Mouse (Mus musculus) left cerebral cortex, postnatal 36 days (tissue): ENCODE measurements around the gene Olfr15. TPM values are rescaled to one million over a fixed set of nuclear protein-coding genes. Genes with fewer than 3 reads are reported as not detected.

ENCODE experiments used
- DNase-seq, 2 experiments: peaks; one replicate each; pipeline ENCODE4 v3.0.0; 2021 to 2022; ENCODE audit warnings: low spot score in 2 of 2, mixed read lengths in 1 of 2
- intact Hi-C: fragments of 180-260 bp; cut with DNase I; formaldehyde crosslinking; loops from one replicate; pipeline ENCODE4 v1.15.1; 2025
- total RNA-seq, 2 experiments: library from RNA; stranded (reverse); gene quantifications; 2 replicates each; pipeline ENCODE4 v1.2.3; 2021

The Olfr15 gene
- total RNA-seq, 2 experiments from 2014 or later: not detected

GRCm38 (mm10) chr16:3859254-3859653 lies 28.6 kb downstream of the Olfr15 start:
- no peak for DNase-seq
- intact Hi-C loops: no loop called here

DNA sequence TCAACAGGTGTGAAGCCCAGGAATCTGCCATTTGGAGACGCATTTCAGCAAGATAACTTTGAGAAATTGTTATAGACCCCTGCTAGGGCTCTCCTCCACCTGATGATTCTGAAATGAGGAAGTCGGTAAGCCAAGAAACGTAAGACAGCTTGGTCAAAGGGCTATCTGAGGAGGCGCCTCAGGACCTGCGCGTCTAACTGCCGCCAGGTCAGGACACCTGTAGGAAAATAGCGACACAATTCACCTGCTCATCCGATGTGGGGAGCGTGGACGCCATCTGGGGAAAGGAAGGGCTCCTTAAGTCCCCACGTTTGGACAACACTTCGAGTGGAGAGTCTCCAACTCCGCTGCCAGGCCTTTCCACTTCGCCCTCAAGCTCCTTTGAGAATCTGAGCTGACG lies 41.1 kb downstream of the Olfr15 start:
- intact Hi-C loops: no loop called here
- no peak for DNase-seq

- peak; percentile 84 to 86 for DNase-seq
- intact Hi-C loops: no loop called here
Observed at GRCm38 (mm10) chr16:3872216-3873047, 41.8 kb downstream of the Olfr15 start, which contains the start of gene Naa60. Naa60 (plus strand) TSS chr16:3872375.

GRCm38 (mm10) chr16:3876346-3876745 lies 45.7 kb downstream of the Olfr15 start:
- no peak for DNase-seq
- intact Hi-C loops: no loop called here

DNA sequence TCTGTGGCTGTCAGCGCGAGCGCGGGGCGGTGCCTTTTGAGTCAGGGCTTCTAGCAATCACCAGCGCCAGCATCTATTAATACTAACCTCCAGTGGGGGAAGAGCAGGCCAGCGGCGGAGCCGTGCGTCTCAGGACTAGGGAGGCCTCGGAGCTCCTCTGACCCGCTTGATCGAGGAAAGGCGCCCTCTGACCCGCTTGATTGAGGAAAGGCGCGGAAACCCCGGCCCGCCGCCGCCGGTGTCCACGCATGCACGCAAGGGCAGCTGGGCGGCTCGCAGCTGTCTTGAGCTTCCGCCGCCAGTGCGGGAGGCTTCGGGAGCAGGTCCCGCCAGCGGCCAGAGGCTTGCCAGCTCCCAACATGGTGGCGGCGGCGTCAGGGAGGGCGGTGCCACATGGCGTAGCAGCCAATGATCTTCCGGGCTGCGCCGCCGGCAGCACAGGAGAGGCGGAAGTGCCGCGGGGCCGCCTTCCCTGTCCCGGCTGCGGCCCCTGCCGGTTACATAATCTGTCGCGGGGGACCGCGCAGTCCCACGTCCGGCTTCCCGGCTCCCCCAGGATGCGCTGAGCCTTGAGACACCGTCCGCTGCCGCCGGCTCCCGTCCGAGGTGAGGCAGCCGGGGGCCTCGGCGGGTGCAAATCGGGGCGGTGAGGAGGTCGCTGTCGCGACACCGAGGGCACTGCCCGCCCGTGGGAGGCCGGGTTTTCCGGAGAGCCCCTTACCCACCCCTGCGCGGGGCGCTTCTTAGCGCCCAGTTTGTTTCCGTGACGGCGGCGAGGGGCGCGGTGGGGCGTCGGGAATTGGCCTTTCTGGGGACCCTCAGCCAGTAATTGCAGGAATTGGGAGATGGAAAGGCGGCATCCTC lies 53.8 kb downstream of the Olfr15 start, which contains the start of the genes Zfp597 and Gm20695:
Gene Zfp597 (minus strand): TSS at position 361 of the 864 bp plus-strand sequence.
Gene Gm20695 (plus strand): TSS at position 448 of the 864 bp plus-strand sequence.
- intact Hi-C loops: loop anchor here (10.0 kb wide), 1 partner anchor 140 kb away; the partner anchor contains the start of gene Zfp263
- peak; percentile 94 to 95 for DNase-seq

DNA sequence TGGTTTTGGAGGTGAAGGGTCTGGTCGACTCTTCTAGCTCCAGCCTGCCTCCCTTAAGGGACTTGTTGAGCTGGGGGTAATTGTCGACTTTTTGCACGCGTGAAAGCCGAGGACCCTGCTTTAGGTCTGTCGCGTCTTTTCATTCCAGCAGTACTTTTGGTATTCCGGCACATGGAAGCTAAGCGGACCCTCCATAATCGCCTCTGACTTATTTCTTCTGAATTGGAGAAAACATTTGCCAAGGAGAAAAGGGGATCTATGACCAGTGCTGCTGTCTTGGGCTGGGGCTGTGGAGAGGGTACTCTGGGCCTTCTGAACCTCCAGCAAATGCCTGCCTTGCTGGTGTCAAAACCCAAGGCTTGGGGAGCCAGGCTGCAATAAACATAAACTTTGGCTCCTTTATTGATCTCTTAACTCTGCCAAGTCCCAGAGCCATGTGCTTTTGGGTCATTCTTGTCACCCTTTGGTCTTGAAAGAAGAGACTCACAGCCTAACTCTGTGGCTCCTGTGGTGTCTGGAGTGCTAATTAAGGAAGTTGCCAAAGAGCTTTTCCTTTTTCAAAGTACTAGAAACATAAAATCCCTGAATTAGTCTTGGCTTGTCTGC lies 54.5 kb downstream of the Olfr15 start:
- DNase-seq: no peak
- intact Hi-C loops: loop anchor here (10.0 kb wide), 1 partner anchor 140 kb away; the partner anchor contains the start of gene Zfp263

DNA sequence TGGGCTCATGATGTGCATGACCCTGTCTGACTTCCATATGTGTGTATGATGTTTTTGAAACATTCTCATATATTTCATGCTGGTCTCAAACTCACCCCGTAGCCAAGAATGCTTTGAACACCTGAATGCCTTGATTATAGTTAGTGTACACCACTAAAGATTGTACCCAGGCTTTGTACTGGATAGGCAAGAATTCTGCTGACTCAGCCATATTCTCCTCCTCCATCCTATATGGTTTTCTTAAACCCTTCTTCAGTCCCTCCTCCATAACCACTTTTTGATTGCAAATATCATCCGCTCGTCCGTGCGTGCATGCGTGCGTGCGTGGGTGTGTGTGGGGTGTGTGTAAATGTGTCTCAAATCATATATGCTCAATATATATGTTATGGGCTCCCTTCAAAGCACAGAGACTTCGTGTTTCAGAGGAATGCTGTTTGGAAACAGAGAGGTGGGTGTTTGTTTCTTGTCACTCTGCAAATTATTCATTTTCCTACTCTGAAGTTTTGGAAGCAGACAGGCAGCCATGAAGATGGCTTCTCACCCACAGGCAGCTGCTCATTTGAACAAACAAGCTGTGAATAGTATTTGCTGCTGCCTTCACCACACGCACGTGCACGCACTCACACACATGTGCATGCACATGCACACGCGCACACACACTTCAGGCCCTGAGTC lies 61.1 kb downstream of the Olfr15 start:
- intact Hi-C loops: no loop called here
- DNase-seq: no peak

GRCm38 (mm10) chr16:3893739-3894138 lies 63.1 kb downstream of the Olfr15 start:
- intact Hi-C loops: no loop called here

More at GRCm38 (mm10) chr16:3893739-3894138, 63.1 kb downstream of the Olfr15 start:
- DNase-seq: no peak

Other genes with a start within 250 kb of the Olfr15 start
- not detected for gene Olfr161, start 239.8 kb upstream of the Olfr15 start, total RNA-seq
- not detected for gene Mefv, start 112.8 kb upstream of the Olfr15 start, total RNA-seq
- gene Zfp263, start 86.8 kb upstream of the Olfr15 start, total RNA-seq: 10 to 100 TPM; 14.9 to 18.6 TPM
- gene Zfp174, start 16.4 kb downstream of the Olfr15 start, total RNA-seq: 1 to 10 TPM; 5.2 to 5.3 TPM
- gene Naa60, start 41.5 kb downstream of the Olfr15 start, total RNA-seq: 100 to 1,000 TPM; 124 TPM
- 10 to 100 TPM; 23.1 to 26.8 TPM for gene Zfp597, start 53.7 kb downstream of the Olfr15 start, total RNA-seq
- gene Gm20695, start 53.8 kb downstream of the Olfr15 start, total RNA-seq: 1 to 10 TPM in 1 of 2 experiments, not detected in 1; 1.2 TPM
- 10 to 100 TPM; 10.1 to 11.1 TPM for gene 1700037C18Rik, start 77.8 kb downstream of the Olfr15 start, total RNA-seq
- 10 to 100 TPM; 26.0 to 33.4 TPM for gene Cluap1, start 77.9 kb downstream of the Olfr15 start, total RNA-seq
- 1 to 10 TPM; 1.1 to 3.5 TPM for gene Nlrc3, start 145.8 kb downstream of the Olfr15 start, total RNA-seq
- gene Slx4, start 172.9 kb downstream of the Olfr15 start, total RNA-seq: 10 to 100 TPM; 44.9 to 50.6 TPM
- not detected for gene Dnase1, start 206.1 kb downstream of the Olfr15 start, total RNA-seq
- gene Trap1, start 246.9 kb downstream of the Olfr15 start, total RNA-seq: 10 to 100 TPM; 72.1 to 73.1 TPM